Mouse (Mus musculus) erythroblast, adult 5-6 weeks (primary cell): ENCODE results near the gene Adam3. TPM values are rescaled to one million over a fixed set of nuclear protein-coding genes. Genes with fewer than 3 reads are reported as not detected.

ENCODE experiments used
- ATAC-seq: replicated peaks from 2 replicates; pipeline ENCODE4 v1.8.0; 2016; ENCODE audit warnings: moderate number of reproducible peaks, mild to moderate bottlenecking, moderate TSS enrichment, inconsistent platforms; ENCODE audit not compliant: poor library complexity, low FRiP score, severe bottlenecking
- total RNA-seq, 2 experiments: library from RNA; stranded (forward) in 1 of 2; stranded (reverse) in 1 of 2; fragments of 150-400 nt in 1 of 2; fragments of 200-764, 138-1000 nt in 1 of 2; gene quantifications; 2 replicates each; pipeline versions ENCODE4 v1.2.3 to v1.2.4; 2015 to 2017; ENCODE audit warnings: low replicate concordance in 2 of 2

Adam3 gene
- 15.0 TPM in 1 of 2 replicates, not detected in the other for total RNA-seq (2015; ENCODE audit: low replicate concordance)
- not detected in 2 replicates for total RNA-seq (2017; ENCODE audit: low replicate concordance)

- ATAC-seq = no peak
Measured at GRCm38 (mm10) chr8:24725630-24726029, at the start of gene Adam3. Gene Adam3, minus strand, starts transcription at chr8:24725852.

- ATAC-seq = no peak
Measured at GRCm38 (mm10) chr8:24724886-24725626, 596 bp downstream of the Adam3 start.

Other genes with a start within 250 kb of the Adam3 start
- not detected in 2 replicates for gene Adam5, start 98.5 kb upstream of the Adam3 start, total RNA-seq (2015; ENCODE audit: low replicate concordance)
- not detected in 2 replicates for gene Adam5, start 98.5 kb upstream of the Adam3 start, total RNA-seq (2017; ENCODE audit: low replicate concordance)